Mouse (Mus musculus): Measurements from ENCODE around the gene Kiss1r. TPM values are rescaled to one million over a fixed set of nuclear protein-coding genes. Genes with fewer than 3 reads are reported as not detected.
"Not testable (repeated sequence)": the region's sequence is repeated elsewhere in the genome, so short reads cannot be mapped to it uniquely, and the experiment has no call there.

The Kiss1r gene
- polyA plus RNA-seq, 2 experiments = 0.26 to 2.5 TPM

DNA sequence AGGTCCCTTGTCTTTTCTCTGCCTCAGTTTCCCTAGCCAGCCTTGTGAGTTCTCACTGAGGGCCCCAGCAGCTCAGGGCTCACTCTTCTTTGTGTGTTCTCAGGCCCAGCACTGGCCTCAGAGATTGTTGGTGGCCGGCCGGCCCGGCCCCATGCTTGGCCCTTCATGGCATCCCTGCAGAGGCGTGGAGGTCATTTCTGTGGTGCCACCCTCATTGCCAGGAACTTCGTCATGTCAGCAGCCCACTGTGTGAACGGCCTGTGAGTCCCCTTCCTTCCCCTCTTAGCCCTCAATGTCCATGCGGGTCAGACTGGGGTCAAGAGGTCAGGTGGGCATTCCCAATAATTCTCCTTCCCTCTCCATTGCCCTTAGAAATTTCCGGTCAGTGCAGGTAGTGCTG lies 30.2 kb upstream of the Kiss1r start:
- Histone ChIP-seq H3K9ac (ENCODE audit: low read depth, low read length, severe bottlenecking) (no peak overlapping the region), H3K27ac (replicated peaks; ENCODE audit: low read depth, low read length) (no peak overlapping the region), H3K4me2 (replicated peaks; ENCODE audit: low read depth, low read length, severe bottlenecking) (no peak overlapping the region), H3K4me1 (ENCODE audit: control insufficient read depth, insufficient read depth, low read length) (peaks cover 6% of the 10 kb centered on the region; the same call in 1 of the 2 replicates), H3K4me3 (replicated peaks; ENCODE audit: low read length) (no peak overlapping the region), H3K36me3 (ENCODE audit: control insufficient read depth, insufficient read depth, low read length) (no peaks in the 10 kb centered on the region), H3K27me3 (ENCODE audit: control insufficient read depth, insufficient read depth, low read length) (no peaks in the 10 kb centered on the region), H3K9me3 (ENCODE audit: control insufficient read depth, low read length) (no peaks in the 10 kb centered on the region)
- ATAC-seq (ENCODE audit: low FRiP score, low read depth) (no peak), DNase-seq (ENCODE audit: low spot score) (no peak)
- no peak for TF ChIP-seq POLR2A (IDR thresholded peaks at IDR 0.05; ENCODE audit: borderline replicate concordance, extremely low read depth, insufficient read depth, insufficient read length)
- WGBS = 72% methylated on average over 8 of the region's 8 CpGs

DNA sequence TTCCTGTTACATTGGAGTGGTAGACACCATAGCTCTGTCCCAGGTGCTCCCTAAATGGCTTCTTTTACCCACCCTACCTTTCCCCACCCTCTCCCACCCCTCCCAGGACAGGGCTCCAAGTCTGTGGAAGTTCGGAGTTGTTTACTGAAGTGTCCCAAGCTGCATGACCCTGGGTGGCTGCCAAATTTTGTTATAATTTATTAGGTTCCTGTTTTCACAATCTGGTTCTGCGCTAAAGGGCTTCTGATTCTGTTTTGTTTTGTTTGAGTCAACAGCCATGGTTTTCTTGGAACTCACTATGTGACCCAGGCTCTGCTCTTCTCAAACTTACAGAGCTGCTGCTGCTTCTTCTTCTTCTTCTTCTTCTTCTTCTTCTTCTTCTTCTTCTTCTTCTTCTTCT lies 27.4 kb upstream of the Kiss1r start:
- Histone ChIP-seq H3K27ac (replicated peaks; ENCODE audit: low read depth, low read length) (no peak overlapping the region), H3K4me2 (replicated peaks; ENCODE audit: low read depth, low read length, severe bottlenecking) (no peak overlapping the region), H3K27me3 (ENCODE audit: control insufficient read depth, insufficient read depth, low read length) (no peaks in the 10 kb centered on the region), H3K4me3 (replicated peaks; ENCODE audit: low read length) (no peak overlapping the region), H3K9me3 (ENCODE audit: control insufficient read depth, low read length) (no peaks in the 10 kb centered on the region), H3K9ac (ENCODE audit: low read depth, low read length, severe bottlenecking) (no peak overlapping the region), H3K4me1 (ENCODE audit: control insufficient read depth, insufficient read depth, low read length) (no peaks in the 10 kb centered on the region), H3K36me3 (ENCODE audit: control insufficient read depth, insufficient read depth, low read length) (no peaks in the 10 kb centered on the region)
- no peak for ATAC-seq (ENCODE audit: low FRiP score, low read depth)
- WGBS = 69% methylated on average over 2 of the region's 2 CpGs
- no peak for TF ChIP-seq POLR2A (IDR thresholded peaks at IDR 0.05; ENCODE audit: borderline replicate concordance, extremely low read depth, insufficient read depth, insufficient read length)
- no peak for DNase-seq (ENCODE audit: low spot score)

DNA sequence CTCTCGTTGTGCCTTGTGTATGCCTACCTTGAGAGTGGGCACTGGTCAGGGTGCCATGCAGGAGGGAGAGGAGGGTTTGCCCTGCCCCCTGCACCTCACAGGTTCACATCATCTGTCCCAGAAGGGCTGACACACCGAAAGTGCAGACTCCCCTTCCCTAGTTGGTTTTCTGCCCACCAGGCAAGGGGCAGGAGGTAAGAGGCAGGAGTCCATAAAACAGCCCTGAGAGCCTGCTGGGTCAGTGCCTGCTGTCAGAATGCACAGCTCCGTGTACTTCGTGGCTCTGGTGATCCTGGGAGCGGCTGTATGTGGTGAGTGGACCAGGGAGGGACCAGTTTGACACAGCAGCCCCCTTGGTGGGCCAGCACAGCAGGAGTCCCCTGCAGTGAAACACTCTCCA lies 26.1 kb upstream of the Kiss1r start, which contains the start of gene Cfd:
Cfd (plus strand) TSS at position 184 of the 400 bp plus-strand sequence.
- TF ChIP-seq POLR2A (IDR thresholded peaks at IDR 0.05; ENCODE audit: borderline replicate concordance, extremely low read depth, insufficient read depth, insufficient read length) = no peak
- H3K9ac ChIP-seq (ENCODE audit: low read depth, low read length, severe bottlenecking) = no peak within 1 kb of the TSS
- H3K4me1 ChIP-seq (ENCODE audit: control insufficient read depth, insufficient read depth, low read length) = no peaks in the 10 kb centered on the region
- H3K36me3 ChIP-seq (ENCODE audit: control insufficient read depth, insufficient read depth, low read length) = peaks cover 8% of the 10 kb centered on the region
- H3K9me3 ChIP-seq (ENCODE audit: control insufficient read depth, low read length) = no peaks in the 10 kb centered on the region
- no peak within 1 kb of the TSS for H3K27ac ChIP-seq (replicated peaks; ENCODE audit: low read depth, low read length)
- H3K27me3 ChIP-seq (ENCODE audit: control insufficient read depth, insufficient read depth, low read length) = no peaks in the 10 kb centered on the region
- no peak within 1 kb of the TSS for H3K4me3 ChIP-seq (replicated peaks; ENCODE audit: low read length)
- ATAC-seq (ENCODE audit: low FRiP score, low read depth) = no peak
- 37% methylated on average over 5 of the region's 5 CpGs for WGBS
- no peak for DNase-seq (ENCODE audit: low spot score)
- no peak within 1 kb of the TSS for H3K4me2 ChIP-seq (replicated peaks; ENCODE audit: low read depth, low read length, severe bottlenecking)

DNA sequence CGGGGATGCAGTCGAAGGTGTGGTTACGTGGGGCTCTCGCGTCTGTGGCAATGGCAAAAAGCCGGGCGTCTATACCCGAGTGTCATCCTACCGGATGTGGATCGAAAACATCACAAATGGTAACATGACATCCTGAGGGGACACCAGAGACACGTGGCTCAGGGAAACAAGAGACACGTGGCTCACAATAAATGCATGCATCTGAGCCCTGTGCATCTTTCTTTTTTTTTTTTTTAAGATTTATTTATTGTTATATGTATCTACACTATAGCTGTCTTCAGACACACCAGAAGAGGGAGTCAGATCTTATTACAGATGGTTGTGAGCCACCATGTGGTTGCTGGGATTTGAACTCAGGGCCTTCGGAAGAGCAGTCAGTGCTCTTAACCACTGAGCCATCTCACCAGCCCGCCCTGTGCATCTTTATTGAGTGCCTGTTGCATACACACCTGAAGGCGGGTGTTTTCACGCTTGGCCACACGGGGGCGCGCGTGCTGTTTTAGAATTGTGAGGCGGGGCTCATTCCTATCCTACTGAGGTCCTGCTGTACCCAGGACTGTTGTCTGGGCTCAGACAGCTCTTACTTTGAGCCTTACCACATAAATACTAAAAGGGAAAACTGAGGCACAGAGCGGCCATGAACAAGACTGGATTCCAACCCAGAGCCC lies 24.2 kb upstream of the Kiss1r start:
- H3K36me3 ChIP-seq (ENCODE audit: control insufficient read depth, insufficient read depth, low read length) = peaks cover 27% of the 10 kb centered on the region
- H3K4me1 ChIP-seq (ENCODE audit: control insufficient read depth, insufficient read depth, low read length); H3K27me3 ChIP-seq (ENCODE audit: control insufficient read depth, insufficient read depth, low read length); H3K4me3 ChIP-seq (replicated peaks; ENCODE audit: low read length); H3K9ac ChIP-seq (ENCODE audit: low read depth, low read length, severe bottlenecking); H3K27ac ChIP-seq (replicated peaks; ENCODE audit: low read depth, low read length); H3K9me3 ChIP-seq (ENCODE audit: control insufficient read depth, low read length); H3K4me2 ChIP-seq (replicated peaks; ENCODE audit: low read depth, low read length, severe bottlenecking): not testable (repeated sequence)
- peak; percentile 68 for DNase-seq (ENCODE audit: low spot score)
- 44% methylated on average over 22 of the region's 22 CpGs for WGBS
- ATAC-seq (ENCODE audit: low FRiP score, low read depth) = peak; percentile 30; the same call in 1 of the 2 replicates

DNA sequence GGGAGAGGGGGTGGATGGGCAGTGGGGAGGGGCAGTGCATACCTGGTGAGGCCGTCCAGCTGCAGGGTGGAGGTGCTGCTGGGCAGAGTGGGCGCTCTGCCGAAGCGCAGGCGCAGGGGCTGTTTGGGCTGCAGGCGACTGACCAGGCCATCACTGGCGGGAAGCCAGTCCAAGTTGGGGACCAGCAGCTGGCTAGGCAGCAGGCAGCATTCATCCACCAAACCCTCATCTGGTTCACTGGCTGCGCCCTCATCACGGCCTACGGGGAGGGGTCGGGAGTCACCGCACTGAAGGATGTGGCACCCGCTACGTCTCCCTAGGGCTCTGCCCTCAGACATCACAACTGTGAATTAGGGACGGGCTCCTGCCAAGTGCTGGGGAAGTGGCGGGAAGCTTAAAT lies 20.5 kb upstream of the Kiss1r start:
- Histone ChIP-seq H3K27me3 (ENCODE audit: control insufficient read depth, insufficient read depth, low read length) (no peaks in the 10 kb centered on the region), H3K4me3 (replicated peaks; ENCODE audit: low read length) (no peak overlapping the region), H3K9ac (ENCODE audit: low read depth, low read length, severe bottlenecking) (no peak overlapping the region), H3K27ac (replicated peaks; ENCODE audit: low read depth, low read length) (no peak overlapping the region), H3K36me3 (ENCODE audit: control insufficient read depth, insufficient read depth, low read length) (peaks cover 50% of the 10 kb centered on the region), H3K4me1 (ENCODE audit: control insufficient read depth, insufficient read depth, low read length) (no peaks in the 10 kb centered on the region), H3K9me3 (ENCODE audit: control insufficient read depth, low read length) (no peaks in the 10 kb centered on the region), H3K4me2 (replicated peaks; ENCODE audit: low read depth, low read length, severe bottlenecking) (no peak overlapping the region)
- no peak for DNase-seq (ENCODE audit: low spot score)
- 91% methylated on average over 15 of the region's 16 CpGs for WGBS
- ATAC-seq (ENCODE audit: low FRiP score, low read depth) = no peak
- no peak for TF ChIP-seq POLR2A (IDR thresholded peaks at IDR 0.05; ENCODE audit: borderline replicate concordance, extremely low read depth, insufficient read depth, insufficient read length)

All from limb, embryonic 14.5 days (tissue).